Mouse (Mus musculus) liver, postnatal 0 days (tissue): ENCODE measurements around the gene Ttll8. TPM values are rescaled to one million over a fixed set of nuclear protein-coding genes. Genes with fewer than 3 reads are reported as not detected.

Experiments used
- ATAC-seq: fragments of 200-750 bp; cut with Nextera tagmentation; 2 replicates; pipeline ENCODE4 v1.8.0; 2017; ENCODE audit warnings: mild to moderate bottlenecking, moderate library complexity
- DNase-seq: peaks from one replicate; pipeline ENCODE4 v3.0.0-alpha.2; 2016
- H3K27ac ChIP-seq: fragments of 300-500 bp; sonication (generic); 2 replicates; pipeline ENCODE4 v1.5.1; 2014; ENCODE audit warnings: antibody characterized with exemption, moderate library complexity, mild to moderate bottlenecking, low read depth
- H3K27me3 ChIP-seq: fragments of 300-500 bp; sonication (generic); 2 replicates; pipeline ENCODE4 v1.6.1; 2014; ENCODE audit warnings: low read length, control low read depth, mixed read lengths; ENCODE audit not compliant: insufficient read depth
- H3K36me3 ChIP-seq: fragments of 300-500 bp; sonication (generic); replicated peaks from 2 replicates; pipeline ENCODE4 v1.6.1; 2014; ENCODE audit warnings: mild to moderate bottlenecking, control low read depth, low read length, moderate library complexity, mixed read lengths; ENCODE audit not compliant: insufficient read depth
- H3K4me1 ChIP-seq: fragments of 300-500 bp; sonication (generic); 2 replicates; pipeline ENCODE4 v1.6.1; 2014; ENCODE audit warnings: antibody characterized with exemption, mild to moderate bottlenecking, control low read depth; ENCODE audit not compliant: insufficient read depth
- H3K4me2 ChIP-seq: fragments of 300-500 bp; sonication (generic); 2 replicates; pipeline ENCODE4 v1.6.1; 2014; ENCODE audit warnings: low read depth, mild to moderate bottlenecking, low read length, moderate library complexity, mixed read lengths
- H3K4me3 ChIP-seq: fragments of 300-500 bp; sonication (generic); 2 replicates; pipeline ENCODE4 v1.5.1; 2014; ENCODE audit warnings: low read depth, low read length
- H3K9ac ChIP-seq: fragments of 300-500 bp; sonication (generic); replicated peaks from 2 replicates; pipeline ENCODE4 v1.6.1; 2014; ENCODE audit warnings: mild to moderate bottlenecking, moderate library complexity
- H3K9me3 ChIP-seq: fragments of 300-500 bp; sonication (generic); 2 replicates; pipeline ENCODE4 v1.6.1; 2016; ENCODE audit warnings: mild to moderate bottlenecking, control low read depth, low read length, mixed read lengths
- CTCF ChIP-seq: sonication (generic); IDR thresholded peaks from 2 replicates; pipeline ENCODE4 v1.5.1; 2016; ENCODE audit warnings: antibody characterized with exemption, low read depth
- EP300 ChIP-seq: IDR thresholded peaks from 2 replicates; pipeline ENCODE4 v1.6.1; 2016; ENCODE audit warnings: antibody characterized with exemption, low read depth, mild to moderate bottlenecking
- WGBS: fragments of 180-500 bp; shearing (Covaris S2); extraction: QIAGEN DNeasy Blood & Tissue Kit; methylation state at CpG from one replicate; pipeline ENCODE4 v1.1.7; 2014; ENCODE audit not compliant: insufficient replicate concordance; 5-methylcytosine and 5-hydroxymethylcytosine counted together
- polyA plus RNA-seq: library from polyadenylated mRNA; unstranded; fragments of >200 nt; fragmentation: Nextera tagmentation; extraction: Ambion mirVana; gene quantifications from 2 replicates; pipeline ENCODE4 v1.2.1, GENCODE M21; 2015

Ttll8 gene
- polyA plus RNA-seq, 1 experiment from 2014 or later, result not detected

- Histone ChIP-seq H3K4me2 (0 out of 2 replicates have a peak overlapping the region, but pooled peaks have one; percentile 87), H3K27ac (peak overlapping the region; percentile 97)
- 76% methylated on average over 4 of the region's 4 CpGs for WGBS
Observed at GRCm38 (mm10) chr15:88865888-88866695, 88.1 kb downstream of the Ttll8 start.

GRCm38 (mm10) chr15:88865061-88865460 is 89.2 kb downstream of the Ttll8 start:
- TF ChIP-seq CTCF (no peak), EP300 (no peak)
- H3K36me3 ChIP-seq, result peaks cover 19% of the 10 kb centered on the region
- H3K27me3 ChIP-seq, result no peaks in the 10 kb centered on the region
- no peak for ATAC-seq
- peak overlapping the region; percentile 87 for H3K4me2 ChIP-seq
- DNase-seq, result no peak
- no peaks in the 10 kb centered on the region for H3K9me3 ChIP-seq
- peak overlapping the region; percentile 97 for H3K27ac ChIP-seq
- peaks cover 52% of the 10 kb centered on the region for H3K4me1 ChIP-seq
- WGBS, result 80% methylated on average over 14 of the region's 14 CpGs
- peak overlapping the region; percentile 93 for H3K9ac ChIP-seq
- H3K4me3 ChIP-seq, result peak overlapping the region; percentile 78

More at GRCm38 (mm10) chr15:88865888-88866695, 88.1 kb downstream of the Ttll8 start:
- peaks cover 19% of the 10 kb centered on the region for H3K36me3 ChIP-seq
- no peaks in the 10 kb centered on the region for H3K27me3 ChIP-seq
- H3K4me3 ChIP-seq, result no peak overlapping the region
- H3K9ac ChIP-seq, result peak overlapping the region; percentile 93
- peaks cover 53% of the 10 kb centered on the region for H3K4me1 ChIP-seq
- TF ChIP-seq EP300, result no peak
- TF ChIP-seq CTCF, result no peak
- DNase-seq, result no peak
- H3K9me3 ChIP-seq, result no peaks in the 10 kb centered on the region
- ATAC-seq, result no peak

- peaks cover 19% of the 10 kb centered on the region for H3K36me3 ChIP-seq
- H3K4me3 ChIP-seq, result peak overlapping the region; percentile 78
- peaks cover 51% of the 10 kb centered on the region for H3K4me1 ChIP-seq
- H3K9ac ChIP-seq, result peak overlapping the region; percentile 93
- peak overlapping the region; percentile 97 for H3K27ac ChIP-seq
- no peaks in the 10 kb centered on the region for H3K27me3 ChIP-seq
- WGBS, result 62% methylated on average over 22 of the region's 22 CpGs
- no peaks in the 10 kb centered on the region for H3K9me3 ChIP-seq
- DNase-seq (peak; percentile 64), ATAC-seq (no peak)
- H3K4me2 ChIP-seq, result peak overlapping the region; percentile 87
- 0 out of 2 replicates have a peak, but pooled peaks have one; percentile 4 for TF ChIP-seq CTCF
- TF ChIP-seq EP300, result 0 out of 2 replicates have a peak, but pooled peaks have one; percentile 25
Observed at GRCm38 (mm10) chr15:88864270-88865030, 89.8 kb downstream of the Ttll8 start.

DNA sequence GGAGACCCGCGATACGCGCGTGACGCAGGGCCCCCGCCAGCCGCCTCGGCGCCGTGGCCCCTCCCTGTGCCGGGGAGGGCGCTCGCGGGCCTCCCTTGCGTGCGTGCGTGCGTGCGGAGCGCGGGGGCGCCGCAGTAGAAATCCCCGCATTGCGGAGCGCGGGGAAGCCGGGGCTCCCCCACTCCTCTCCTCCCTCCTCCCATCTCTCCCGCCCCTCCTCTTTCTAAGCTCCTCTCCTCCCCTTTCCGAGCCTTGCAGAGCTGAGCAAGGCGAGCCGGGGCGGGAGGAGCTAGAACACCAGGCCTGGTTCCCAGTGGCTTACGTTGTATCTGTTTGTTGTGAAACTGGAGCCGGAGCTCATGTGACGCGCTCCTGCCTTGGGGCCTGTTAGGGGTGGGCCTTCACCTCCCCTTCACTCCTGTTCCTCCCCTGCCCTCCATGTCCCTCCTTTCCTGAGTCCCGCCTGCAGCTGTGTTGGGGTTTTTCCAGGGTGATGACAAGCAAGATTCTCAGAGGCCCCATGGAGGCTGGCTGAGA is 90.5 kb downstream of the Ttll8 start:
- Histone ChIP-seq H3K27ac (peak overlapping the region; percentile 97), H3K36me3 (peaks cover 19% of the 10 kb centered on the region), H3K9ac (peak overlapping the region; percentile 93), H3K4me3 (peak overlapping the region; percentile 78), H3K9me3 (no peaks in the 10 kb centered on the region), H3K4me1 (peaks cover 51% of the 10 kb centered on the region), H3K27me3 (no peaks in the 10 kb centered on the region), H3K4me2 (peak overlapping the region; percentile 87)
- TF ChIP-seq EP300 (peak; percentile 56; the same call in 1 of the 2 replicates), CTCF (no peak)
- DNase-seq (peak; percentile 83), ATAC-seq (peak; percentile 39)
- WGBS, result 8% methylated on average over 23 of the region's 39 CpGs

GRCm38 (mm10) chr15:88862881-88863694 is 91.1 kb downstream of the Ttll8 start:
- H3K36me3 ChIP-seq, result peaks cover 19% of the 10 kb centered on the region
- no peaks in the 10 kb centered on the region for H3K9me3 ChIP-seq
- peaks cover 51% of the 10 kb centered on the region for H3K4me1 ChIP-seq
- peak; percentile 61 for DNase-seq
- H3K27ac ChIP-seq, result peak overlapping the region; percentile 97
- no peaks in the 10 kb centered on the region for H3K27me3 ChIP-seq
- ATAC-seq, result no peak
- peak overlapping the region; percentile 78 for H3K4me3 ChIP-seq
- no peak for TF ChIP-seq EP300
- under 1% methylated on average over 77 of the region's 98 CpGs for WGBS
- H3K4me2 ChIP-seq, result peak overlapping the region; percentile 87
- peak overlapping the region; percentile 93 for H3K9ac ChIP-seq
